Mouse (Mus musculus) thymus, adult 2 months (tissue): ENCODE measurements around the gene Zbtb38.

Source experiments
- CTCF ChIP-seq: fragments of 200-500 bp; IDR thresholded peaks from 2 replicates; pipeline ENCODE4 v1.5.1; 2012; ENCODE audit warnings: mild to moderate bottlenecking, control low read depth, low read length, moderate library complexity, borderline replicate concordance; ENCODE audit not compliant: control insufficient read depth, poor library complexity, insufficient read depth; ENCODE audit errors: extremely low read depth
- POLR2A ChIP-seq: fragments of 200-500 bp; IDR thresholded peaks from 2 replicates; pipeline ENCODE4 v1.6.1; 2012; ENCODE audit warnings: mild to moderate bottlenecking, low read length, control low read depth, moderate library complexity; ENCODE audit not compliant: control insufficient read depth, poor library complexity, insufficient read depth; ENCODE audit errors: extremely low read depth

- TF ChIP-seq POLR2A (no peak), CTCF (no peak)
Observed at GRCm38 (mm10) chr9:96800131-96800825, 47.6 kb upstream of the Zbtb38 start.
